Mouse (Mus musculus): ENCODE measurements around the gene Klhl2. TPM values are rescaled to one million over a fixed set of nuclear protein-coding genes. Genes with fewer than 3 reads are reported as not detected.
A peak's percentile ranks its signal among the peaks of the same experiment; 100 is the strongest.

Gene Klhl2
- 6.7 and 6.9 TPM in 2 replicates for polyA plus RNA-seq (2015; fragmentation: Nextera tagmentation; extraction: Ambion mirVana)

GRCm38 (mm10) chr8:64849897-64850541, at the start of gene Klhl2:
Klhl2 (minus strand) TSS chr8:64850017.
- Histone ChIP-seq H3K27me3 (ENCODE audit: insufficient read depth, low read length) (no peaks in the 10 kb centered on the region), H3K4me3 (ENCODE audit: low read length) (peak within 1 kb of the TSS; percentile 81), H3K9me3 (ENCODE audit: low read length) (no peaks in the 10 kb centered on the region), H3K4me2 (replicated peaks; ENCODE audit: low read depth, low read length) (peak within 1 kb of the TSS; percentile 82), H3K9ac (replicated peaks; ENCODE audit: low read length) (peak within 1 kb of the TSS; percentile 88), H3K36me3 (ENCODE audit: insufficient read depth, low read length) (no peaks in the 10 kb centered on the region), H3K27ac (ENCODE audit: low read length) (peak within 1 kb of the TSS; percentile 76), H3K4me1 (ENCODE audit: insufficient read depth, low read length) (peaks cover 23% of the 10 kb centered on the region)
- WGBS, result 0% methylated on average over 48 of the region's 68 CpGs
- ATAC-seq (ENCODE audit: low FRiP score, low TSS enrichment), result peak; percentile 92

GRCm38 (mm10) chr8:64898710-64899109, 48.9 kb upstream of the Klhl2 start:
- H3K4me1 ChIP-seq (ENCODE audit: insufficient read depth, low read length), result peaks cover 4% of the 10 kb centered on the region; the same call in 1 of the 2 replicates
- no peaks in the 10 kb centered on the region for H3K27me3 ChIP-seq (ENCODE audit: insufficient read depth, low read length)
- ATAC-seq (ENCODE audit: low FRiP score, low TSS enrichment), result peak; percentile 85
- WGBS, result 14% methylated on average over 4 of the region's 4 CpGs
- no peaks in the 10 kb centered on the region for H3K9me3 ChIP-seq (ENCODE audit: low read length)
- no peak overlapping the region for H3K27ac ChIP-seq (ENCODE audit: low read length)
- H3K9ac ChIP-seq (replicated peaks; ENCODE audit: low read length), result no peak overlapping the region
- H3K36me3 ChIP-seq (ENCODE audit: insufficient read depth, low read length), result no peaks in the 10 kb centered on the region
- H3K4me2 ChIP-seq (replicated peaks; ENCODE audit: low read depth, low read length), result no peak overlapping the region
- H3K4me3 ChIP-seq (ENCODE audit: low read length), result no peak overlapping the region

DNA sequence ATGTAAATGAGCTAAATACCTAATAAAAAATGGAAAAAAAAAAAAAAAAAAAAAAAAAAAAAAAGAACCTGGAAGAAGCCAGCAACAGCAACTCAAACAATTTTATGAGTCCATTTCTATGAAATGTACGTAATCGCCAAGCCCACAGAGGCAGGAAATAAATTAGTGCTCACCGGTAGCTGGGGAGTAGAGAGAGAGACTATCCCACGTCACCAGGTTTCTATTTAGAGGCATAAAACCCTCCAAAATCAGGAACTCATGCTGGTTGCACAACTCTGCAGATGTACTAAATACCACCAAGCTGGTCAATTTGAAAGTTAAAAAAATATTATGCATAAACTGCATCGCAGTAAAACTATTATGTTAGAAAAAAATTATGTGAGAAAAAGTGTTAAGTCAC, 46.9 kb upstream of the Klhl2 start:
- Histone ChIP-seq H3K9me3 (ENCODE audit: low read length) (no peaks in the 10 kb centered on the region), H3K4me3 (ENCODE audit: low read length) (no peak overlapping the region), H3K36me3 (ENCODE audit: insufficient read depth, low read length) (no peaks in the 10 kb centered on the region), H3K4me1 (ENCODE audit: insufficient read depth, low read length) (peaks cover 4% of the 10 kb centered on the region; the same call in 1 of the 2 replicates), H3K27me3 (ENCODE audit: insufficient read depth, low read length) (no peaks in the 10 kb centered on the region), H3K27ac (ENCODE audit: low read length) (no peak overlapping the region), H3K4me2 (replicated peaks; ENCODE audit: low read depth, low read length) (no peak overlapping the region), H3K9ac (replicated peaks; ENCODE audit: low read length) (no peak overlapping the region)
- WGBS, result 85% methylated on average over 5 of the region's 5 CpGs
- no peak for ATAC-seq (ENCODE audit: low FRiP score, low TSS enrichment)

DNA sequence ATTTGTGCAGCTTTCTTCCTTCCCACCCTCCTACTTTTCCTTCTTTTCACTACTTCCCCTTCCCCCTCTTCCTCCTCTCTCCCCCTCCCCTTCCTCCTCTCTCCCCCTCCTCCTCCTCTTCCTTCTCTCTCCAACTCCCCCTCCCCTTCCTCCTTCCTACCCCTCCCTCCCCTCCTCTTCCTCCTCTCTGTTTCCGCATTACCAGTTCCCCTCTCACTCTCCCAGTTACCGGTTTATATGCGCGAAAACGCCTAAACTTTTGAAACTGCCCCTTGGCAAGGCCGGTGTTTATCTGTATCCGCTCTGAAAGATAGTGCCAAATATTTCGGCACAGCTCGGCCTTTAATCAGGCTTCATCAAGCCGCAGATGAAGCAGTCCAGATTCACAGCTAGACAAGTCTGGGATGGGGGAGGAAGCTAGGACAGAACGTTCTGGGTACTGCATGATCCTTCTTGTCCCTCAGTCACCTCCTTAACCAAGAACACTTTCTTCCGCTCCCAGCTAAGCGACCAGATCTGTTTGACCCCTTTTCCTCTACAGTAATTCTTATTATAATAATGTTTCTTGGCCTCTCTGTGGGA, 30.9 kb upstream of the Klhl2 start:
- peak overlapping the region; percentile 35; the same call in 1 of the 2 replicates for H3K4me2 ChIP-seq (replicated peaks; ENCODE audit: low read depth, low read length)
- no peak for ATAC-seq (ENCODE audit: low FRiP score, low TSS enrichment)
- H3K9me3 ChIP-seq (ENCODE audit: low read length), result peaks cover under 1% of the 10 kb centered on the region; the same call in 1 of the 2 replicates
- WGBS, result 45% methylated on average over 13 of the region's 13 CpGs
- H3K9ac ChIP-seq (replicated peaks; ENCODE audit: low read length), result no peak overlapping the region
- H3K36me3 ChIP-seq (ENCODE audit: insufficient read depth, low read length), result no peaks in the 10 kb centered on the region
- no peaks in the 10 kb centered on the region for H3K27me3 ChIP-seq (ENCODE audit: insufficient read depth, low read length)
- no peaks in the 10 kb centered on the region for H3K4me1 ChIP-seq (ENCODE audit: insufficient read depth, low read length)
- H3K4me3 ChIP-seq (ENCODE audit: low read length), result no peak overlapping the region
- H3K27ac ChIP-seq (ENCODE audit: low read length), result no peak overlapping the region

GRCm38 (mm10) chr8:64877630-64878312, 28.0 kb upstream of the Klhl2 start:
- Histone ChIP-seq H3K27ac (ENCODE audit: low read length) (no peak overlapping the region), H3K9ac (replicated peaks; ENCODE audit: low read length) (no peak overlapping the region), H3K4me1 (ENCODE audit: insufficient read depth, low read length) (no peaks in the 10 kb centered on the region), H3K27me3 (ENCODE audit: insufficient read depth, low read length) (no peaks in the 10 kb centered on the region), H3K4me2 (replicated peaks; ENCODE audit: low read depth, low read length) (no peak overlapping the region), H3K36me3 (ENCODE audit: insufficient read depth, low read length) (no peaks in the 10 kb centered on the region), H3K9me3 (ENCODE audit: low read length) (no peaks in the 10 kb centered on the region), H3K4me3 (ENCODE audit: low read length) (no peak overlapping the region)
- peak; percentile 63; the same call in 1 of the 2 replicates for ATAC-seq (ENCODE audit: low FRiP score, low TSS enrichment)
- 80% methylated on average over 22 of the region's 22 CpGs for WGBS

DNA sequence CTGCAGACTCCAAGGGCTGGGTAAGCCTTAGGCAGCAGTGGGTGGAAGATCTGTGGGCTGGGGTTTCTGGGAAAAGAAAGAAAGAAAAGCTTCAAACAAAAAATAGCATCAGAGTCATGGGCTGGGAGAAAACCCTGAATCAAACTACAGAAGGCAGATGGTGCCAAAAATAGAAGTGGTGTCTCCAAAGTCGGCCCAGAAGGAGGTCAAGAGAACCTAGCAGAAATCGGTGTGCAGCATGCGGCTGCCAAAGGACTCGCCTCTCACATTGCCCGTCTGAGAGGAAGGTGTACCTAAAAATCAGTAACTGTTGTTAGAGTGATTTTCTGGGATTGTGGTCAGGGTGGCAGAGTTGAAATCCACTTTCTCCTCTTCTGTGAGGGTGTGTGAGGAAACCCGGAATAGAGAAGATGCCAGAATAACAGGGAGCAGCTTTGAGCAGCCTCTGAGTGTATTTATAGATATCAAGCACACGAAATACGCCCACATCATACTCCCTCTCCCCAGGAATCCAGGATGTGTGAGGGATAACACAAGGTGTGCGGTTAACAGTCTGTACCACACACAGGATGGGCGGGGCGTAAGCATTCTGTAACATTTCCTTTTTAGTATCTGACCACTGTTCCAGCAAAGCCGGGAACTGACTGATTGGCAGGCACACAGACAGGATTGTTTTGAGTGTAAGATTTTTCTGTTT, 21.8 kb upstream of the Klhl2 start:
- Histone ChIP-seq H3K27ac (ENCODE audit: low read length) (no peak overlapping the region), H3K4me1 (ENCODE audit: insufficient read depth, low read length) (no peaks in the 10 kb centered on the region), H3K4me3 (ENCODE audit: low read length) (no peak overlapping the region), H3K36me3 (ENCODE audit: insufficient read depth, low read length) (no peaks in the 10 kb centered on the region), H3K27me3 (ENCODE audit: insufficient read depth, low read length) (no peaks in the 10 kb centered on the region), H3K4me2 (replicated peaks; ENCODE audit: low read depth, low read length) (no peak overlapping the region), H3K9ac (replicated peaks; ENCODE audit: low read length) (no peak overlapping the region), H3K9me3 (ENCODE audit: low read length) (no peaks in the 10 kb centered on the region)
- ATAC-seq (ENCODE audit: low FRiP score, low TSS enrichment), result no peak
- 75% methylated on average over 12 of the region's 12 CpGs for WGBS

DNA sequence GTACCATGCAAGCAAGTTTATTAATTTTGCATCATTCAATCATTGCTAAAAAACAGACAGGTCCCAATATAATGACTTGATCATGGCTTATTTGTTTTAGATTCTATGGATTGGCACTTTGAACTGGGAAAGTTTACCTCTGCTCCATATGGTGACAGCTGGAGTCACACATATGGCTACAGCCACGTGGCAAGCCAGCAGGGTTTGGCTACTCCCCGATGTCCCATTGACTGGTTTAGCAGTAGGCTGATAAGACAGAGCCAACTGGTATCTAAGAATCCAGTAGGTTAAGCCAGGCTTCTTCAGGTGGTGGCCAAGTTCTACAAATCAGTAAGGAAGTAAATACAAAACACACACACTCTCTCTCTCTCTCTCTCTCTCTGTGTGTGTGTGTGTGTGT, 20.4 kb upstream of the Klhl2 start:
- Histone ChIP-seq H3K4me1 (ENCODE audit: insufficient read depth, low read length) (no peaks in the 10 kb centered on the region), H3K9ac (replicated peaks; ENCODE audit: low read length) (no peak overlapping the region), H3K9me3 (ENCODE audit: low read length) (no peaks in the 10 kb centered on the region), H3K4me3 (ENCODE audit: low read length) (no peak overlapping the region), H3K4me2 (replicated peaks; ENCODE audit: low read depth, low read length) (no peak overlapping the region), H3K36me3 (ENCODE audit: insufficient read depth, low read length) (no peaks in the 10 kb centered on the region), H3K27me3 (ENCODE audit: insufficient read depth, low read length) (no peaks in the 10 kb centered on the region), H3K27ac (ENCODE audit: low read length) (no peak overlapping the region)
- ATAC-seq (ENCODE audit: low FRiP score, low TSS enrichment), result no peak
- 58% methylated on average over 2 of the region's 2 CpGs for WGBS

DNA sequence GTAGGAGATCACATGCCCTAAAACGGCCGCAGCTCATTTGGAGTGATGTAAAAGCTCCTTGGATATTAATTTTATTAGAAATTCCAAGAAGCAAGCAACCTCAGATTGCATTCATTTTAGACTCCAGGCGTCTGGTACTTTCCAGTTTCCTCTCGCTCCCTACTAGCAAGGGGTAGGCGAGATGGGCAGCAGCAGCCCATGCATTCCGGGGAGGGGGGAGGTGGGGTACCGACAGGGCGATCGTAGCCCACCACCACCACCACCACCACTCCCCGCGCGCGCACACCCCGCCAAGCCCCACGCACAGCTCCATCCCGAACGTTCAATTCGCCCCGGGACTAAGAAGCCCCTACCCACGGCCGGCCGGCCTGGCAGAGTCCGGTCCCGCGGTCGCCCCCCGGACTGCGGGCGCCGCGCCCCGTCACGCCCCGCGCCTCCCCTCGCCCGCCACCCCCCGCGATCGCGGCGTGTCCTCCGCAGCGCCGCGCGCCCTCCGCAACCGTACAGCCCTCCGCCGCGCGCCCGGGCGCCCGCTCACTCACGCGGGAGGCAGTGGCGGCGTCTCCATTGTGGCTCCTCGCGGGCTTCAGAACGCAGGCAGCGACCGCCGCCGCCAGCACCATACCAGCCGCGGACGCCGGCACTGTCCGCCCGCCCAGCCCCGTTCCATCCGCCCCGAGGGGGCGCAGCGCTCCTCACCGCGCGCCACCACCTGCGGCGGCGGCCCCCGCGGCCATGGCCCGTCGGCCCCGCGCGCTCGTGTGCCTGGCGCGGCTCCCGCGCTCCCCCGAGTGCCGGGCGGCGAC, 523 bp downstream of the Klhl2 start:
- Histone ChIP-seq H3K27me3 (ENCODE audit: insufficient read depth, low read length) (no peaks in the 10 kb centered on the region), H3K4me1 (ENCODE audit: insufficient read depth, low read length) (peaks cover 29% of the 10 kb centered on the region), H3K36me3 (ENCODE audit: insufficient read depth, low read length) (no peaks in the 10 kb centered on the region), H3K4me2 (replicated peaks; ENCODE audit: low read depth, low read length) (peak overlapping the region; percentile 82), H3K4me3 (ENCODE audit: low read length) (peak overlapping the region; percentile 81), H3K27ac (ENCODE audit: low read length) (peak overlapping the region; percentile 76), H3K9ac (replicated peaks; ENCODE audit: low read length) (peak overlapping the region; percentile 88), H3K9me3 (ENCODE audit: low read length) (no peaks in the 10 kb centered on the region)
- WGBS, result under 1% methylated on average over 32 of the region's 100 CpGs
- ATAC-seq (ENCODE audit: low FRiP score, low TSS enrichment), result peak; percentile 86

GRCm38 (mm10) chr8:64848245-64848785, 1.5 kb downstream of the Klhl2 start:
- no peak for ATAC-seq (ENCODE audit: low FRiP score, low TSS enrichment)
- H3K9me3 ChIP-seq (ENCODE audit: low read length), result no peaks in the 10 kb centered on the region
- peaks cover 38% of the 10 kb centered on the region for H3K4me1 ChIP-seq (ENCODE audit: insufficient read depth, low read length)
- peak overlapping the region; percentile 82 for H3K4me2 ChIP-seq (replicated peaks; ENCODE audit: low read depth, low read length)
- no peak overlapping the region for H3K27ac ChIP-seq (ENCODE audit: low read length)
- no peaks in the 10 kb centered on the region for H3K36me3 ChIP-seq (ENCODE audit: insufficient read depth, low read length)
- no peaks in the 10 kb centered on the region for H3K27me3 ChIP-seq (ENCODE audit: insufficient read depth, low read length)
- H3K9ac ChIP-seq (replicated peaks; ENCODE audit: low read length), result peak overlapping the region; percentile 88
- 15% methylated on average over 8 of the region's 8 CpGs for WGBS
- H3K4me3 ChIP-seq (ENCODE audit: low read length), result peak overlapping the region; percentile 81

Measured in kidney, embryonic 16.5 days (tissue).